Mouse (Mus musculus) liver, embryonic 13.5 days (tissue): Measurements from ENCODE around the gene Flnb. TPM values are rescaled to one million over a fixed set of nuclear protein-coding genes. Genes with fewer than 3 reads are reported as not detected.

ENCODE experiments used
- ATAC-seq: fragments of 200-750 bp; cut with Nextera tagmentation; 2 replicates; pipeline ENCODE4 v1.8.0; 2017; ENCODE audit warnings: low read depth, mild to moderate bottlenecking, moderate number of reproducible peaks, moderate library complexity
- DNase-seq: peaks from one replicate; pipeline ENCODE4 v3.0.0; 2022
- H3K27ac ChIP-seq: fragments of 300-500 bp; sonication (generic); 2 replicates; pipeline ENCODE4 v1.5.1; 2015; ENCODE audit warnings: moderate library complexity, mild to moderate bottlenecking, inconsistent platforms
- H3K27me3 ChIP-seq: fragments of 300-500 bp; sonication (generic); 2 replicates; pipeline ENCODE4 v1.6.1; 2015; ENCODE audit warnings: mild to moderate bottlenecking, inconsistent platforms
- H3K36me3 ChIP-seq: fragments of 300-500 bp; sonication (generic); 2 replicates; pipeline ENCODE4 v1.6.1; 2015; ENCODE audit warnings: mild to moderate bottlenecking, inconsistent platforms
- H3K4me1 ChIP-seq: fragments of 300-500 bp; sonication (generic); replicated peaks from 2 replicates; pipeline ENCODE4 v1.6.1; 2015; ENCODE audit warnings: inconsistent platforms
- H3K4me2 ChIP-seq: fragments of 300-500 bp; sonication (generic); 2 replicates; pipeline ENCODE4 v1.6.1; 2015; ENCODE audit warnings: inconsistent platforms, mild to moderate bottlenecking, moderate library complexity
- H3K4me3 ChIP-seq: fragments of 300-500 bp; sonication (generic); replicated peaks from 2 replicates; pipeline ENCODE4 v1.5.1; 2015; ENCODE audit warnings: mild to moderate bottlenecking, inconsistent platforms
- H3K9ac ChIP-seq: fragments of 300-500 bp; sonication (generic); 2 replicates; pipeline ENCODE4 v1.6.1; 2015; ENCODE audit warnings: mild to moderate bottlenecking, inconsistent platforms
- H3K9me3 ChIP-seq: fragments of 300-500 bp; sonication (generic); replicated peaks from 2 replicates; pipeline ENCODE4 v1.6.1; 2016; ENCODE audit warnings: inconsistent platforms
- WGBS: fragments of 180-500 bp; shearing (Covaris S2); methylation state at CpG from one replicate; pipeline ENCODE4 v1.1.7; 2015; ENCODE audit not compliant: insufficient replicate concordance; 5-methylcytosine and 5-hydroxymethylcytosine counted together
- polyA plus RNA-seq: library from polyadenylated mRNA; unstranded; fragments of >200 nt; fragmentation: Nextera tagmentation; extraction: Ambion mirVana; gene quantifications from 2 replicates; pipeline ENCODE4 v1.2.1, GENCODE M21; 2015

Gene Flnb
- polyA plus RNA-seq, 1 experiment from 2014 or later = 2.9 TPM

- 39% methylated on average over 12 of the region's 12 CpGs for WGBS
- 0 out of 2 replicates have a peak overlapping the region, but pooled peaks have one; percentile 4 for H3K4me2 ChIP-seq
- no peak overlapping the region for H3K4me3 ChIP-seq
- DNase-seq (no peak), ATAC-seq (peak; percentile 78)
- H3K4me1 ChIP-seq = peaks cover 17% of the 10 kb centered on the region; the same call in 1 of the 2 replicates
- H3K9me3 ChIP-seq = no peaks in the 10 kb centered on the region
- peak overlapping the region; percentile 63 for H3K27ac ChIP-seq
- H3K27me3 ChIP-seq = no peaks in the 10 kb centered on the region
- H3K36me3 ChIP-seq = peaks cover 22% of the 10 kb centered on the region; the same call in 1 of the 2 replicates
- H3K9ac ChIP-seq = no peak overlapping the region
Observed at GRCm38 (mm10) chr14:7952610-7953254, 135.0 kb downstream of the Flnb start.

GRCm38 (mm10) chr14:7954071-7954471 lies 136.3 kb downstream of the Flnb start:
- 45% methylated on average over 6 of the region's 6 CpGs for WGBS
- Histone ChIP-seq H3K9me3 (no peaks in the 10 kb centered on the region), H3K27ac (no peak overlapping the region), H3K4me3 (no peak overlapping the region), H3K27me3 (no peaks in the 10 kb centered on the region), H3K9ac (no peak overlapping the region), H3K4me2 (no peak overlapping the region), H3K4me1 (peaks cover 17% of the 10 kb centered on the region; the same call in 1 of the 2 replicates), H3K36me3 (peaks cover 14% of the 10 kb centered on the region; the same call in 1 of the 2 replicates)
- DNase-seq (no peak), ATAC-seq (no peak)

- Histone ChIP-seq H3K4me2 (no peak overlapping the region), H3K27ac (no peak overlapping the region), H3K4me1 (peaks cover 17% of the 10 kb centered on the region; the same call in 1 of the 2 replicates), H3K36me3 (no peaks in the 10 kb centered on the region; the same call in 1 of the 2 replicates), H3K27me3 (no peaks in the 10 kb centered on the region), H3K9ac (no peak overlapping the region), H3K9me3 (no peaks in the 10 kb centered on the region), H3K4me3 (no peak overlapping the region)
- no peak for DNase-seq
- WGBS = 67% methylated on average over 10 of the region's 10 CpGs
- ATAC-seq = no peak
Observed at GRCm38 (mm10) chr14:7956427-7956826, 138.7 kb downstream of the Flnb start.

GRCm38 (mm10) chr14:7957049-7957448 lies 139.3 kb downstream of the Flnb start, which contains the start of gene Gm45521:
TSS of gene Gm45521 (plus strand) at chr14:7957288.
- H3K27me3 ChIP-seq = no peaks in the 10 kb centered on the region
- 69% methylated on average over 9 of the region's 9 CpGs for WGBS
- H3K9ac ChIP-seq = no peak within 1 kb of the TSS
- no peak within 1 kb of the TSS for H3K27ac ChIP-seq
- H3K9me3 ChIP-seq = no peaks in the 10 kb centered on the region
- H3K4me3 ChIP-seq = no peak within 1 kb of the TSS
- no peak for DNase-seq
- no peak for ATAC-seq
- H3K4me1 ChIP-seq = peaks cover 15% of the 10 kb centered on the region; the same call in 1 of the 2 replicates
- H3K36me3 ChIP-seq = no peaks in the 10 kb centered on the region
- H3K4me2 ChIP-seq = no peak within 1 kb of the TSS

GRCm38 (mm10) chr14:7960616-7961015 lies 142.9 kb downstream of the Flnb start:
- no peak overlapping the region for H3K4me3 ChIP-seq
- no peaks in the 10 kb centered on the region for H3K4me1 ChIP-seq
- H3K9ac ChIP-seq = no peak overlapping the region
- no peak overlapping the region for H3K4me2 ChIP-seq
- H3K36me3 ChIP-seq = no peaks in the 10 kb centered on the region
- H3K27ac ChIP-seq = no peak overlapping the region
- 64% methylated on average over 11 of the region's 11 CpGs for WGBS
- no peak for ATAC-seq
- no peaks in the 10 kb centered on the region for H3K27me3 ChIP-seq
- DNase-seq = no peak
- no peaks in the 10 kb centered on the region for H3K9me3 ChIP-seq

GRCm38 (mm10) chr14:7961714-7962113 lies 144.0 kb downstream of the Flnb start:
- Histone ChIP-seq H3K4me1 (no peaks in the 10 kb centered on the region), H3K9me3 (no peaks in the 10 kb centered on the region), H3K36me3 (no peaks in the 10 kb centered on the region), H3K4me3 (no peak overlapping the region), H3K27me3 (no peaks in the 10 kb centered on the region), H3K27ac (no peak overlapping the region), H3K9ac (no peak overlapping the region), H3K4me2 (no peak overlapping the region)
- 65% methylated on average over 5 of the region's 5 CpGs for WGBS
- no peak for DNase-seq
- ATAC-seq = no peak

GRCm38 (mm10) chr14:7962626-7963025 lies 144.9 kb downstream of the Flnb start:
- H3K4me3 ChIP-seq = no peak overlapping the region
- H3K4me1 ChIP-seq = no peaks in the 10 kb centered on the region
- no peak overlapping the region for H3K4me2 ChIP-seq
- no peak overlapping the region for H3K9ac ChIP-seq
- no peak overlapping the region for H3K27ac ChIP-seq
- DNase-seq (no peak), ATAC-seq (no peak)
- no peaks in the 10 kb centered on the region for H3K27me3 ChIP-seq
- H3K9me3 ChIP-seq = no peaks in the 10 kb centered on the region
- H3K36me3 ChIP-seq = no peaks in the 10 kb centered on the region
- WGBS = 61% methylated on average over 2 of the region's 2 CpGs

GRCm38 (mm10) chr14:7963160-7963559 lies 145.4 kb downstream of the Flnb start:
- H3K27ac ChIP-seq = no peak overlapping the region
- 0 out of 2 replicates have a peak, but pooled peaks have one; percentile 19 for ATAC-seq
- 51% methylated on average over 7 of the region's 7 CpGs for WGBS

GRCm38 (mm10) chr14:7964219-7964889 lies 146.6 kb downstream of the Flnb start:
- DNase-seq (peak; percentile 19), ATAC-seq (0 out of 2 replicates have a peak, but pooled peaks have one; percentile 18)
- Histone ChIP-seq H3K4me3 (no peak overlapping the region), H3K27me3 (no peaks in the 10 kb centered on the region), H3K27ac (no peak overlapping the region), H3K4me2 (no peak overlapping the region), H3K9ac (no peak overlapping the region), H3K4me1 (no peaks in the 10 kb centered on the region), H3K36me3 (no peaks in the 10 kb centered on the region), H3K9me3 (no peaks in the 10 kb centered on the region)
- WGBS = 46% methylated on average over 11 of the region's 11 CpGs

More at GRCm38 (mm10) chr14:7963160-7963559, 145.4 kb downstream of the Flnb start:
- no peaks in the 10 kb centered on the region for H3K9me3 ChIP-seq
- H3K36me3 ChIP-seq = no peaks in the 10 kb centered on the region
- no peak overlapping the region for H3K4me2 ChIP-seq
- H3K4me3 ChIP-seq = no peak overlapping the region
- DNase-seq = no peak
- H3K9ac ChIP-seq = no peak overlapping the region
- H3K27me3 ChIP-seq = no peaks in the 10 kb centered on the region
- H3K4me1 ChIP-seq = no peaks in the 10 kb centered on the region

- H3K4me3 ChIP-seq = no peak overlapping the region
Observed at GRCm38 (mm10) chr14:7971889-7972493, 154.2 kb downstream of the Flnb start.

GRCm38 (mm10) chr14:7974643-7975042 lies 156.9 kb downstream of the Flnb start:
- no peak overlapping the region for H3K4me3 ChIP-seq
- H3K9me3 ChIP-seq = no peaks in the 10 kb centered on the region
- H3K9ac ChIP-seq = no peak overlapping the region
- H3K4me2 ChIP-seq = no peak overlapping the region
- WGBS = 71% methylated on average over 1 of the region's 1 CpGs
- DNase-seq (no peak), ATAC-seq (no peak)
- no peak overlapping the region for H3K27ac ChIP-seq
- H3K36me3 ChIP-seq = no peaks in the 10 kb centered on the region
- no peaks in the 10 kb centered on the region for H3K27me3 ChIP-seq
- no peaks in the 10 kb centered on the region for H3K4me1 ChIP-seq

More at GRCm38 (mm10) chr14:7971889-7972493, 154.2 kb downstream of the Flnb start:
- DNase-seq = no peak
- Histone ChIP-seq H3K27me3 (no peaks in the 10 kb centered on the region), H3K4me2 (no peak overlapping the region), H3K4me1 (no peaks in the 10 kb centered on the region), H3K27ac (no peak overlapping the region), H3K36me3 (no peaks in the 10 kb centered on the region), H3K9me3 (no peaks in the 10 kb centered on the region), H3K9ac (no peak overlapping the region)
- no peak for ATAC-seq
- 42% methylated on average over 10 of the region's 10 CpGs for WGBS
